Mouse (Mus musculus) liver, adult 2 months (tissue): ENCODE data around the gene Cacybp.

ENCODE experiments used
- CTCF ChIP-seq: fragments of 200-500 bp; IDR thresholded peaks from 2 replicates; pipeline ENCODE4 v1.5.1; 2011; ENCODE audit warnings: low read depth, low read length, control low read depth
- POLR2A ChIP-seq: fragments of 200-500 bp; IDR thresholded peaks from 2 replicates; pipeline ENCODE4 v1.6.1; 2011; ENCODE audit warnings: low read length, control low read depth; ENCODE audit not compliant: insufficient read depth; ENCODE audit errors: extremely low read depth

DNA sequence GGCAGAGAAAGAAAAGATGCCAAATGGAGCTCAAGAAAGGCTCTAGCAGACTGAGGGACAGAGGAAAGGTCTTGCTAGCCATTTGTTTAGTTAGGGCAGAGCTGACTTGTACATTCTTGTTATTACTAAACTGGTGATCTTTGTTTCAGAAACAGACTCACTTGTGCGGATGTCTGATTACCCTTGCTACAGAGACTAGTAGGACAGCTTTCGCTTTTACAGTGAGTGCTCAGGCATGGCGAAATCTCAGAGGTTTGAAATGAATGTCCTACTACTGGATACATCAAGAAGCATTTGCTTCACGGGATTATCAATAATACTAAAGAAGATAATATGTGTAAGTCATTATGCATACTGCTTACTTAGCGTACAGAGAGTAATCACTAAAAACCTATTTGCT, 32.0 kb upstream of the Cacybp start:
- TF ChIP-seq POLR2A (no peak), CTCF (no peak)
